Mouse (Mus musculus) thymus, postnatal 4 days (tissue): ENCODE data around the gene Lrrfip1.

Source experiments
- DNase-seq: peaks from one replicate; pipeline ENCODE4 v3.0.0; 2021

The Lrrfip1 gene

GRCm38 (mm10) chr1:91024464-91024863, 25.9 kb downstream of the Lrrfip1 start:
- DNase-seq: no peak

GRCm38 (mm10) chr1:91026945-91027344, 28.4 kb downstream of the Lrrfip1 start:
- DNase-seq: no peak

GRCm38 (mm10) chr1:91030383-91030782, 31.8 kb downstream of the Lrrfip1 start:
- DNase-seq: no peak

- DNase-seq: no peak
Measured at GRCm38 (mm10) chr1:91031547-91031946, 33.0 kb downstream of the Lrrfip1 start.

GRCm38 (mm10) chr1:91032393-91032971, 33.9 kb downstream of the Lrrfip1 start:
- DNase-seq: no peak

GRCm38 (mm10) chr1:91034547-91034946, 36.0 kb downstream of the Lrrfip1 start:
- DNase-seq: no peak

- DNase-seq: no peak
Measured at GRCm38 (mm10) chr1:91035266-91035665, 36.7 kb downstream of the Lrrfip1 start.

- DNase-seq: no peak
Measured at GRCm38 (mm10) chr1:91037213-91037612, 38.7 kb downstream of the Lrrfip1 start.

GRCm38 (mm10) chr1:91038010-91038409, 39.5 kb downstream of the Lrrfip1 start:
- DNase-seq: peak; percentile 63

- no peak for DNase-seq
Measured at GRCm38 (mm10) chr1:91038531-91038930, 40.0 kb downstream of the Lrrfip1 start.

GRCm38 (mm10) chr1:91041605-91042004, 43.1 kb downstream of the Lrrfip1 start:
- no peak for DNase-seq

- peak; percentile 28 for DNase-seq
Measured at GRCm38 (mm10) chr1:91043191-91043590, 44.7 kb downstream of the Lrrfip1 start.

GRCm38 (mm10) chr1:91044176-91044575, 45.6 kb downstream of the Lrrfip1 start:
- DNase-seq: no peak

- DNase-seq: no peak
Measured at GRCm38 (mm10) chr1:91044648-91045047, 46.1 kb downstream of the Lrrfip1 start.

GRCm38 (mm10) chr1:91046237-91046636, 47.7 kb downstream of the Lrrfip1 start:
- no peak for DNase-seq

- DNase-seq: no peak
Measured at GRCm38 (mm10) chr1:91049296-91049695, 50.8 kb downstream of the Lrrfip1 start.

GRCm38 (mm10) chr1:91051461-91052094, 53.0 kb downstream of the Lrrfip1 start:
- no peak for DNase-seq

- DNase-seq: peak; percentile 91
Measured at GRCm38 (mm10) chr1:91052747-91053181, 54.2 kb downstream of the Lrrfip1 start.

- peak; percentile 91 for DNase-seq
Measured at GRCm38 (mm10) chr1:91053218-91054073, 54.9 kb downstream of the Lrrfip1 start.

- peak; percentile 48 for DNase-seq
Measured at GRCm38 (mm10) chr1:91054074-91054471, 55.5 kb downstream of the Lrrfip1 start.

- DNase-seq: peak; percentile 58
Measured at GRCm38 (mm10) chr1:91054815-91055214, 56.3 kb downstream of the Lrrfip1 start.

- DNase-seq: peak; percentile 36
Measured at GRCm38 (mm10) chr1:91055744-91056143, 57.2 kb downstream of the Lrrfip1 start.

- DNase-seq: peak; percentile 53
Measured at GRCm38 (mm10) chr1:91056416-91056815, 57.9 kb downstream of the Lrrfip1 start.
